Mouse (Mus musculus): Measurements from ENCODE around the gene Myf6. TPM values are rescaled to one million over a fixed set of nuclear protein-coding genes. Genes with fewer than 3 reads are reported as not detected.

Myf6 gene
- total RNA-seq, 2 experiments from 2014 or later: 96.5 to 154 TPM

DNA sequence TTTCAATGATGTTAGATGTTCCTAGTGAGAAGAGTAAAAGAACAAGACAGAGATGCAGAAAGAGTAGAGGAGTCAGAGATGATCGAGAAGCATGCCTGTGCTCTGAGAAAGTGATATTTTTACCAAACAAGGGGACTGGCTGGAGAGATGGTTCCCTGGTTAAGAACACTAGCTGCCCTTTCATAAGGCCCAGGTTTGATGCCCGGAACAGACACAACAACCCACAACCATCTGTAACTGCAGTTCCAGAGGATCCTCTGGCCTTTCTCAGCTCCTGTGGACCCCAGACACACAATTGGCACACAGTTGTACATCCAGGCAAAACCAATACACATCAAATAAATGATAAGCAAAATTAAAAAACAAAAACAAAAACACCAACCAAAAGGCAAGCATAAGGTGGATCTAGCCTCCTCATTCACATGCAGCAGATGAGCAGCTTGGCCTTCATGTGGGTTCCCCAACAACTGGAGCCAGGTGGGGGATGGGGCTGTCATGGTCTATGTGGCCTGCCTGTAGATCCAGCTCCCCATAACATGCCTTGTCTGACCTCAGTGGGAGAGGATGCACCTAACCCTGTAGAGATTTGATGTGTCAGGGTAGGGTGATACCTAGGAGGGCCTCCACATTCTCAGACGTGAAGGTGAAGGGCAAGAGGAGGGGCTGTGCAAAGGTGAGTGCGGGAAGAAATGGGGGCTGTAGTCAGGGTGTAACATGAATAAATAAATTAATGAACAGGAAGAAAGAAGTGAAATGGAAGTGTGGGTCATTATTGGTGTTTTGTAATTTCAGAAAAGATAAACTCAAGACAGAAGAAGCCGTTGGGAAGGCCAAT, 44.8 kb downstream of the Myf6 start:
- DNase-seq (ENCODE audit: low spot score): no peak

Small RNAs within 50 kb of the gene (microRNA-seq; reads per million reads assigned to microRNA genes)
- gene Gm44403: not detected

Other genes with a start within 250 kb of the Myf6 start
- gene Lin7a, start 223.1 kb downstream of the Myf6 start, total RNA-seq (2021): 1 to 10 TPM; 1.1 to 1.4 TPM
- gene Myf5, start 8.6 kb downstream of the Myf6 start, total RNA-seq (2021): 1 to 10 TPM; 1.1 to 2.6 TPM
- under 1 TPM; 0.17 to 0.21 TPM for gene Ptprq, start 225.3 kb upstream of the Myf6 start, total RNA-seq (2021)

Measured in gastrocnemius, adult 18-20 months (tissue).